Mouse (Mus musculus) frontal cortex, adult (tissue): ENCODE measurements at regions not wholly inside any gene's neighbourhood (a gene's known extent, or its start where the extent isn't known, plus 50 kb on each side); places are given as distances from the start of the nearest gene placed in this dataset.
"Not testable (repeated sequence)": the region's sequence is repeated elsewhere in the genome, so short reads cannot be mapped to it uniquely, and the experiment has no call there.

Experiments used
- ATAC-seq: cut with Nextera tagmentation; 2 replicates; pipeline ENCODE4 v1.9.2; 2017; ENCODE audit warnings: mild to moderate bottlenecking, moderate library complexity, mixed read lengths; ENCODE audit not compliant: low TSS enrichment

DNA sequence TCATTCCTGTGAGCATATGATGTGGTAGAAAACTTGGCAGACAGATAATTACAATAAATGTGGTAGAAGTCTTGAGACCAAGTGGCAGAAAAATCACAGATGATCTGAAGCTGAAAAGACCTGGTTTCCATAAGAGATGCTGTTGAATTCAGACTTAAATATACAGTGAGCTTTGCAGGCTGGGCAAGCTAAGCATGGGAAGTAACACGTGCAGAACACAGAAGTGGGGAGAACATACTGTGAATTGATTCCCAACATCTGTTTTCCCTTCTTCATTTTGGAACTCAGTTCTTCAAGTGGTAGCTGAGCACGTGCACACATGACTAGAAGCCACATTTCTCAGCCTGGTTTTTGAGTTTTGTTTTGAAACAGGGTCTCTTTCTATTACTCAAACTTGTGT is 157.8 kb downstream of the Mterf1b start:
- ATAC-seq, result peak; percentile 59; the same call in 1 of the 2 replicates

- no peak for ATAC-seq
Measured at GRCm38 (mm10) chr5:4355609-4356224, 163.6 kb downstream of the Mterf1b start.

- ATAC-seq, result not testable (repeated sequence)
Measured at GRCm38 (mm10) chr5:4356555-4357273, 164.5 kb downstream of the Mterf1b start.

GRCm38 (mm10) chr5:4361547-4361946 is 169.4 kb downstream of the Mterf1b start:
- ATAC-seq, result not testable (repeated sequence)

- ATAC-seq, result not testable (repeated sequence)
Measured at GRCm38 (mm10) chr5:4384719-4385118, 192.6 kb downstream of the Mterf1b start.

- no peak for ATAC-seq
Measured at GRCm38 (mm10) chr5:4391083-4391482, 198.9 kb downstream of the Mterf1b start.

GRCm38 (mm10) chr5:4394353-4395052 is 202.3 kb downstream of the Mterf1b start:
- not testable (repeated sequence) for ATAC-seq

DNA sequence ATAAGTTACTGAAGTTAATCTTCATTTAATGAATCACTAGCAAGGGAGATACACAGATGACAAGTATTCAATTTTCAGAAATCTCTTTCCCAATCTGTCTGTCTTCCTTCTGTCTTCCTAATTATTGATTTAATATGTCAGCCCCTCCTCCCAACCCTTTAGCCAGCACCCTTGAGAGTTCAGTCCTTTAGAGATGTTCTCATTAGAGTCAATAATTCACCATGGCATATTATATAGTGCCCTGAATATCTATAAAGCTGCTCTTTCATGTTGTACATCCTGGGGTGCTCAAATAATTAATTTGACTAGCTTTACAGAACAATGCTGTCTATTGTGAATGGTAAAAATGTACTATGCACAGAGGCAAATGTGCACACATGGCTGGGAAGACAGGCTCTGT is 205.9 kb downstream of the Mterf1b start:
- no peak for ATAC-seq

GRCm38 (mm10) chr5:4417761-4418160 is 225.6 kb downstream of the Mterf1b start:
- no peak for ATAC-seq
